Mouse (Mus musculus) left cerebral cortex, adult 11 months (tissue): ENCODE measurements around the gene Krtap5-2.
"Not testable (repeated sequence)": the region's sequence is repeated elsewhere in the genome, so short reads cannot be mapped to it uniquely, and the experiment has no call there.

Experiments used
- DNase-seq: peaks from one replicate; pipeline ENCODE4 v3.0.0; 2022; ENCODE audit warnings: low spot score

Gene Krtap5-2

GRCm38 (mm10) chr7:142135934-142136333 is 39.9 kb downstream of the Krtap5-2 start, which contains the start of gene Gm39115:
TSS of gene Gm39115 (minus strand) at chr7:142136034.
- not testable (repeated sequence) for DNase-seq

- no peak for DNase-seq
Measured at GRCm38 (mm10) chr7:142134206-142134995, 41.4 kb downstream of the Krtap5-2 start.

GRCm38 (mm10) chr7:142128843-142129242 is 47.0 kb downstream of the Krtap5-2 start:
- DNase-seq, result no peak
